ENCODE assay signal across 22 mouse cellular contexts in genomic region chr9:49318638-49319037, GRCm38 (mm10). TPM values are rescaled to one million over a fixed set of nuclear protein-coding genes. Genes with fewer than 3 reads are reported as not detected.
DNase-seq lines count a peak whose midpoint lies in the region; ATAC-seq and TF ChIP-seq lines count a peak whose summit lies in the region.
"Had no signal": no experiment of that assay in that cellular context is flagged by ENCODE, and none has a peak within 500 bp of the region (broad histone marks: within the 10 kb centered on the region; RNA-seq: fewer than 3 reads in every experiment).

No protein-coding gene starts in this region.

- H3K27ac ChIP-seq in midbrain, postnatal 0 days (ENCODE audit: low read depth, low read length) = no peak overlapping the region
- no peak overlapping the region for H3K27ac ChIP-seq in midbrain, embryonic 11.5 days (ENCODE audit: low read depth, low read length)
- H3K27ac ChIP-seq: embryonic facial prominence, embryonic 10.5 days; embryonic facial prominence, embryonic 12.5 days; forebrain, embryonic 15.5 days had no signal

- TF ChIP-seq POLR2A in brain, embryonic 14.5 days (IDR thresholded peaks at IDR 0.05; ENCODE audit: borderline replicate concordance, extremely low read depth, insufficient read depth, insufficient read length, poor library complexity, severe bottlenecking) = no peak

- DNase-seq in frontal cortex, postnatal 25 days (ENCODE audit: low spot score in 2 of 2) = no peak
- DNase-seq in midbrain, postnatal 0 days (ENCODE audit: low spot score) = peak; percentile 23
- no peak for DNase-seq in midbrain, embryonic 11.5 days (ENCODE audit: low spot score, missing footprints)
- peak; percentile 5 for DNase-seq in brain, embryonic 14.5 days (ENCODE audit: low read depth)
- DNase-seq in embryo, embryonic 10.5 days (ENCODE audit: low spot score) = no peak
- DNase-seq: adrenal gland, adult 2 months; adrenal gland, postnatal 10 days; adrenal gland, postnatal 25 days; cerebellum, adult 11 months; cerebellum, adult 18-20 months; cerebellum, adult 8-10 months; cerebellum, adult 9-11 months; cerebellum, postnatal 14 days; cerebellum, postnatal 36 days; forebrain, postnatal 0 days had no signal

- H3K4me2 ChIP-seq in midbrain, postnatal 0 days (ENCODE audit: low read depth, low read length, poor library complexity, severe bottlenecking) = no peak overlapping the region
- no peak overlapping the region for H3K4me2 ChIP-seq in midbrain, embryonic 11.5 days
- H3K4me2 ChIP-seq: embryonic facial prominence, embryonic 12.5 days; forebrain, embryonic 15.5 days had no signal

- ATAC-seq in frontal cortex, adult (ENCODE audit: low TSS enrichment) = peak; percentile 65
- ATAC-seq in midbrain, postnatal 0 days (ENCODE audit: low FRiP score) = no peak
- ATAC-seq in midbrain, embryonic 11.5 days (ENCODE audit: low FRiP score) = no peak
- ATAC-seq: forebrain, embryonic 15.5 days; forebrain, postnatal 0 days had no signal

- 0 out of 2 replicates have a peak, but pooled peaks cover 2% of the 10 kb centered on the region for H3K4me1 ChIP-seq in midbrain, postnatal 0 days (ENCODE audit: insufficient read depth, low read length)
- H3K4me1 ChIP-seq in midbrain, embryonic 11.5 days (ENCODE audit: control insufficient read depth, insufficient read depth, low read length) = no peaks in the 10 kb centered on the region
- H3K4me1 ChIP-seq: embryonic facial prominence, embryonic 10.5 days; embryonic facial prominence, embryonic 12.5 days; forebrain, embryonic 15.5 days had no signal

- no peak overlapping the region for H3K9ac ChIP-seq in midbrain, postnatal 0 days (replicated peaks; ENCODE audit: low read length, poor library complexity, severe bottlenecking)
- H3K9ac ChIP-seq in midbrain, embryonic 11.5 days (ENCODE audit: low read length) = no peak overlapping the region
- H3K9ac ChIP-seq: embryonic facial prominence, embryonic 12.5 days; forebrain, embryonic 15.5 days; forebrain, postnatal 0 days had no signal

- no peaks in the 10 kb centered on the region for H3K9me3 ChIP-seq in midbrain, postnatal 0 days (ENCODE audit: low read length)
- H3K9me3 ChIP-seq in midbrain, embryonic 11.5 days (ENCODE audit: control insufficient read depth, low read length) = no peaks in the 10 kb centered on the region
- H3K9me3 ChIP-seq: embryonic facial prominence, embryonic 10.5 days; embryonic facial prominence, embryonic 12.5 days; forebrain, embryonic 15.5 days had no signal

- no peaks in the 10 kb centered on the region for H3K27me3 ChIP-seq in midbrain, postnatal 0 days (ENCODE audit: insufficient read depth, low read length)
- no peaks in the 10 kb centered on the region for H3K27me3 ChIP-seq in midbrain, embryonic 11.5 days (ENCODE audit: control insufficient read depth, insufficient read depth, low read length)
- H3K27me3 ChIP-seq: embryonic facial prominence, embryonic 12.5 days; forebrain, embryonic 15.5 days had no signal

- no peaks in the 10 kb centered on the region for H3K36me3 ChIP-seq in midbrain, postnatal 0 days (ENCODE audit: insufficient read depth, low read length)
- H3K36me3 ChIP-seq in midbrain, embryonic 11.5 days (ENCODE audit: control insufficient read depth, insufficient read depth, low read length) = no peaks in the 10 kb centered on the region
- H3K36me3 ChIP-seq: embryonic facial prominence, embryonic 10.5 days; embryonic facial prominence, embryonic 12.5 days; forebrain, embryonic 15.5 days had no signal

- H3K4me3 ChIP-seq in midbrain, postnatal 0 days (ENCODE audit: low read depth, low read length) = no peak overlapping the region
- H3K4me3 ChIP-seq in midbrain, embryonic 11.5 days (ENCODE audit: low read depth, low read length) = no peak overlapping the region
- H3K4me3 ChIP-seq: embryonic facial prominence, embryonic 10.5 days; embryonic facial prominence, embryonic 12.5 days; forebrain, embryonic 15.5 days had no signal

- TF ChIP-seq CTCF in midbrain, postnatal 0 days (IDR thresholded peaks at IDR 0.05) = no peak
- TF ChIP-seq CTCF in brain, embryonic 14.5 days (IDR thresholded peaks at IDR 0.05; ENCODE audit: borderline replicate concordance, extremely low read depth, insufficient read depth, insufficient read length) = no peak

RNA-seq across cellular contexts. Expression of gene Drd2, which starts 21.8 kb away (rescaled TPM):
- 12.7 and 13.3 TPM in 2 replicates for total RNA-seq in midbrain, postnatal 0 days (2014; rRNA removed)
- polyA plus RNA-seq in midbrain, postnatal 0 days (2015; fragmentation: Nextera tagmentation; extraction: Ambion mirVana) = 7.8 and 8.6 TPM in 2 replicates
- polyA plus RNA-seq in midbrain, embryonic 11.5 days (2014; fragmentation: Nextera tagmentation; extraction: Ambion mirVana) = 0.56 and 0.62 TPM in 2 replicates
- polyA plus RNA-seq in brain, embryonic 14.5 days (2012; rRNA removed) = 5.7 and 8.2 TPM in 2 replicates
- total RNA-seq: common myeloid progenitor, adult 5-6 weeks; ES-E14; MEL had no signal
- polyA plus RNA-seq: embryonic facial prominence, embryonic 12.5 days had no signal

Comparison
In these comparisons a context has a peak if more than half of its experiments do, and no peak if none do; other contexts are left out.
1. DNase-seq: peak in midbrain, postnatal 0 days (single experiment) and brain, embryonic 14.5 days (single experiment); none in frontal cortex, postnatal 25 days (0 of 2), midbrain, embryonic 11.5 days (single experiment) and embryo, embryonic 10.5 days (single experiment).